ENCODE assay signal across 16 mouse cellular contexts in genomic region chr14:15011408-15011807, GRCm38 (mm10).
"Had no signal": no experiment of that assay in that cellular context is flagged by ENCODE, and none has a peak within 500 bp of the region (broad histone marks: within the 10 kb centered on the region; RNA-seq: fewer than 3 reads in every experiment).

No protein-coding gene starts in this region.

- H3K27ac ChIP-seq: kidney, embryonic 15.5 days; limb, embryonic 12.5 days; limb, embryonic 15.5 days; liver, embryonic 14.5 days; macrophage had no signal

- H3K27me3 ChIP-seq: kidney, embryonic 15.5 days; limb, embryonic 12.5 days; limb, embryonic 15.5 days had no signal

- H3K36me3 ChIP-seq: kidney, embryonic 15.5 days; limb, embryonic 12.5 days; limb, embryonic 15.5 days had no signal

- H3K4me1 ChIP-seq: kidney, embryonic 15.5 days; limb, embryonic 12.5 days; limb, embryonic 15.5 days had no signal

- H3K4me2 ChIP-seq: kidney, embryonic 15.5 days; limb, embryonic 12.5 days; limb, embryonic 15.5 days; liver, embryonic 11.5 days; lung, embryonic 14.5 days had no signal

- H3K4me3 ChIP-seq: kidney, embryonic 15.5 days; limb, embryonic 12.5 days; limb, embryonic 15.5 days; myocyte had no signal

- H3K9ac ChIP-seq: kidney, embryonic 15.5 days; limb, embryonic 12.5 days; limb, embryonic 15.5 days; liver, embryonic 14.5 days; liver, postnatal 0 days; lung, embryonic 14.5 days had no signal

- H3K9me3 ChIP-seq: kidney, embryonic 15.5 days; limb, embryonic 12.5 days; limb, embryonic 15.5 days had no signal

- ATAC-seq: intestine, postnatal 0 days; liver, postnatal 0 days; lung, postnatal 0 days had no signal

- DNase-seq: kidney, adult 8-10 months; kidney, postnatal 10 days; kidney, postnatal 4 days; left cerebral cortex, postnatal 4 days; liver, postnatal 0 days; lung, embryonic 14.5 days; thymus, adult 18-20 months had no signal
